Mouse (Mus musculus) embryo, embryonic 10 days (tissue): ENCODE data around the gene Nt5c2.
"Not testable (repeated sequence)": the region's sequence is repeated elsewhere in the genome, so short reads cannot be mapped to it uniquely, and the experiment has no call there.

Source experiments
- DNase-seq: peaks from one replicate; pipeline ENCODE4 v3.0.0-alpha.2; 2015; ENCODE audit warnings: low spot score

Nt5c2 gene

DNA sequence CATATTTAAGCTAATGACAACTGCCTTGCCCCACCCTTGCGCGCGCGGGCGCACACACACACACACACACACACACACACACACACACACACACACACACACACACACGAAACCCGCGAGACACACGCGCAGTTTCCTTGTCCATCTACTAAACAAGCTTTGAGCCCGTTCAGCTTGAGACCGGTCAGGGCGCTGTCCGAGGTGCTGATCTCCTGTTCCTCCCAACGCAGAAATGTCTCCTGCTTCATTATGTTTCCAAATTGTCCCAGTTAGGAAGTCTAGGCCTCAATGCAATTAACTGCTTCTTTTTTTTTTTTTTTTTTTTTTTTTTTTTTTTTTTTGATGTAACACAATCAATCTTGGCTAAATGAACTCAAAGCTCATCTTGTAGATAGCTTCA is 1.5 kb upstream of the Nt5c2 start:
- peak; percentile 95 for DNase-seq

DNA sequence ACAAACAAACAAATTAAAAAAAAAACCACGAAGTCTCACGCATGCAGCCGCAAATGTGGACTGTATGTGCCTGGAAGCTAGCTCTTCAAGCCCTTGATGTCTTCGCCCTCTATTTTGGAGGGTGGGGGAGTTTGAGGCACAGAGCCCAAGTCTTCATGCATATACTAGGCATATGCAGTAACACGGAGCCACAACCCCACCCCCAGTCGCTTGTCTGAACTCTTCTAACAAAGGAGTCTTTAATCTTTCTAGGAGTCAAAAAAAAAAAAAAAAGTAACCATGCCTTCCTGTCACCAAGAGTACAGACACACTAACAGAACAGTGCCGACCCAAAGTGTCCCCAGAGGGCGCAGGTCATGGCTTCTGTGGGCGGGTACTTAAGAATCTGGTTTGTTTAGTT is 1.0 kb upstream of the Nt5c2 start:
- no peak for DNase-seq

GRCm38 (mm10) chr19:47015396-47015795 is 443 bp upstream of the Nt5c2 start:
- no peak for DNase-seq

- DNase-seq = no peak
Measured at GRCm38 (mm10) chr19:47014159-47014446, 850 bp downstream of the Nt5c2 start.

DNA sequence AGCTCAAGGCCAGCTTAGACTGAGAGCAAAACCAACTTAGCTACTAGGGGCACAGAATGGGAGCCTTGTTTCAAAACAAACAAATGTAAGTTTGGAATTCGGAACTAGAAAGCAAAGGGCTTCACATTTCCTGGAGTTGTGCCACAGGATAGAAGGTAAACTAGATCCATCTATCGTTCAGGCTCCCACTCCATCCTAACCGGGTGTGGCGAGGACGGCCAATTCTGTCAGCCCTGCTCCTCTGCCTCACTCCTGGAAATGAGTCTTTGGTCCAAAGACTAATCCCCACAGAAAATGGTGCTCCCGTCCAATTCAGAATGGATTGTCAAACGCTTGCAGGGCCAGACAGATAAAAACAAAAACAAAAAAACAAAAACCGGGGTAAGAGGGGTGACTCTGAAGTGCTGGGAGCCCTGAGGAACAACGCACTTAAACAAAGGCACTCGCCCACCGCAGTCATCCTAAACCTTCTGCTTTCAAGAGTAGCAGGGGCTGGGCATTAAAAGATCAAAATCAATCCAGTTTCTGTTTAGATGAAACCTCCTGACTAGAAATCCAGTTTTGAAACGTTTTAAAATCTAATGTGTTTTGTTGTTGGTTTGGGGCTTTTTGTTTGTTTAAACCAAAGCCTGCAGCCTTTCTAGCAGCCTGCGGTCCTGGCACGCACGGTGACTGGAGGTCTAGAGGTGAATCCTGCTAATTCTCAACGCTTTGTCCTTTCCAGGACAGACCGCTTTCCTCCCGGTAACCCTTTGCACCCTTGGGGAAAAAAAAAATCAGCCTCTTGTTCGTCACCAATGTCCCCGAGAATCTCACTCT is 1.4 kb downstream of the Nt5c2 start:
- DNase-seq = no peak

GRCm38 (mm10) chr19:47012521-47013130 is 2.3 kb downstream of the Nt5c2 start:
- DNase-seq = no peak

DNA sequence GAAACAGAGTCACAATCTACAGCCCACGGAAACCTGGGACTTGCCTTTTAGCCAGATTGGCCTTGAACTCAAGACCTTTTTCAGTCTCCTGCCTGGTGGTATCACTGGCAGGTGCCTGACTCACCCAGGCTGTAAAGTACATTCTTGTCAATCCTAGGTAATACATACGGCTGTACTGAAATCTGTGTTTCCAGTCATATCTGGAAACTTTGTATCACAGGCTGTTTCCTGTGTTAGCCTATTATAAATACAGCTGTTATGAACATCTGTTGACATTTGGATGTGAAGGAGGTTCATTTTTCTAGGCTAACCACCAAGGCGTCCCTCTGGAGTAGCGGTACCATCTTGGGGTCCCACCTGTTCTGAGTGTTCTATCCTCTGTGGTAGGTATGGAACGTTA is 5.0 kb downstream of the Nt5c2 start:
- DNase-seq = no peak

- no peak for DNase-seq
Measured at GRCm38 (mm10) chr19:47009420-47009819, 5.5 kb downstream of the Nt5c2 start.

- peak; percentile 82 for DNase-seq
Measured at GRCm38 (mm10) chr19:47006321-47006720, 8.6 kb downstream of the Nt5c2 start.

- DNase-seq = no peak
Measured at GRCm38 (mm10) chr19:47005873-47006272, 9.1 kb downstream of the Nt5c2 start.

- no peak for DNase-seq
Measured at GRCm38 (mm10) chr19:47003742-47004511, 11.0 kb downstream of the Nt5c2 start.

GRCm38 (mm10) chr19:47000357-47000756 is 14.6 kb downstream of the Nt5c2 start:
- not testable (repeated sequence) for DNase-seq

GRCm38 (mm10) chr19:46999753-47000152 is 15.2 kb downstream of the Nt5c2 start:
- DNase-seq = no peak

- no peak for DNase-seq
Measured at GRCm38 (mm10) chr19:46998953-46999352, 16.0 kb downstream of the Nt5c2 start.

DNA sequence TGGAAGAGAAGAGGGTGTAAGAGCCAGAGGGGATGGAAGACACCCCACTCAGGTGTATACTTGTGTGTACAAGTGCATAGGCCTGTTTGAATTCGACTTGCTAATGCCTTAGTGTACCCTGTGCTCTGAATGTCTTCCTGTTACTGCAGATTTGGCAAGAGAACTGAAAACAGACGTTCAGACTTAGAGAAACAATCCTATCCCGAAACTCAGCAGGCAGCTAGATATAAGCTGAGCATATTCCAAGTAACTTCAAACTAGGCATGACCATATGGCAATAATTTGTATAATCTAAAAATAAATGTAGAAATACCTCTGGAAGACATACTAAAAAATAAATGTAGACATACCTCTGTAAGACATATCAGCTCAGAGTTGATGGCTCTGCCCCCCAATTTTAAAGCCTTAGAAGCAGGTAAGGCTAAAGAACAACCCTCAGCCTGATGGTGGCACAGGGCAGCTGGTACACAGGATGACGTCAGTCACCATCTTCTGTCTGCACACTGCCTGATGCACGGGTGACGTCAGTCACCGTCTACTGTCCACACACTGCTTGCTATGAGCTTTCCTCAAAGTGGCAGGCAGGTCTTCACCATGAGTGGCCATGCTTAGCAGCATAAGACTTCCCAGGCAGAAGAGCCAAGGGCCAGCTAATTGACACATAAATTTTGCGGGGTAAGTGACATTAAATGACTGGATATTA is 16.6 kb downstream of the Nt5c2 start:
- no peak for DNase-seq

- DNase-seq = no peak
Measured at GRCm38 (mm10) chr19:46996095-46996494, 18.9 kb downstream of the Nt5c2 start.

DNA sequence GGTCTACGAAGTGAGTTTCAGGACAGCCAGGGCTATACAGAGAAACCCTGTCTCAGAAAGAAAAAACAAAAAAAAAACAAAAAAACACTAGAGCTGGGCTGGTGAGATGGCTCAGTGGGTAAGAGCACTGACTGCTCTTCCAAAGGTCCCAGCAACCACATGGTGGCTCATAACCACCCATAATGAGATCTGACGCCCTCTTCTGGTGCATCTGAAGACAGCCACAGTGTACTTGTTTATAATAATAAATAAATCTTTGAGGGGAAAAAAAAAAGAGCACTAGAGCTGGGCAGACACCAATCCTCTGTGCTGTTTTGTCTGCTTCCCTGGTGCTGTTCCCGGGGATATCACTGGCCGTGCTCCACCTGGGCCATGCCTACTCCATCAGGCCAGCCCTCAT is 22.6 kb downstream of the Nt5c2 start:
- DNase-seq = not testable (repeated sequence)

GRCm38 (mm10) chr19:46991145-46991544 is 23.8 kb downstream of the Nt5c2 start:
- peak; percentile 86 for DNase-seq

DNA sequence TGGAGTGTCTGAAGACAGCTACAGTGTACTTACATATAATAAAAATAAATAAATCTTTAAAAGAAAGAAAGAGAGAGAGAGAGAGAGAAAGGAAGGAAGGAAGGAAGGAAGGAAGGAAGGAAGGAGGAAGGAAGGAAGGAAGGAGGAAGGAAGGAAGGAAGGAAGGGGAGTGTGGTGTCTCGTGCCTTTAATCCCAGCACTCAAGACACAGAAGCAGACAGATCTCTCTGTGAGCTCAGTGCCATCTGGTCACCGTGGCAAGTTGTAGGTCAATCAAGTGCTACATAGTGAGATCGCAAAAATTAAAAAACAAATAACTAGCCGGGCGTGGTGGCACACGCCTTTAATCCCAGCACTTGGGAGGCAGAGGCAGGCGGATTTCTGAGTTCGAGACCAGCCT is 24.3 kb downstream of the Nt5c2 start:
- not testable (repeated sequence) for DNase-seq

DNA sequence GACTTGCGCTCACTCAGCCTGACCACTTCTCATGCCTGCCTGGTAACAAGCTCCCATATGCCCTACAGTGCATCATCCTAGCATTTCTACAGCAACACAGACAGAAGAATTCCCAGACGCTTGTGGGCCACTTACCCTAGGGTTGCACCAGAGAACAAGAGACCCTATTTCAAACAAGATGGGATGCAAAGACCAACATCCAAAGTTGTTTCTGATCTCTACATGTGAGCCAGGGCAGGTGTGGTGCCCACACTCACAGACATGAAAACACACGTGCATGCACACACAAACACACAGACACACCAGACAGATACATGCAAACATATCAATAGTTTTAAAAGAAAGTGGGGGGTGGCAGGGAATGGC is 24.8 kb downstream of the Nt5c2 start:
- DNase-seq = no peak

DNA sequence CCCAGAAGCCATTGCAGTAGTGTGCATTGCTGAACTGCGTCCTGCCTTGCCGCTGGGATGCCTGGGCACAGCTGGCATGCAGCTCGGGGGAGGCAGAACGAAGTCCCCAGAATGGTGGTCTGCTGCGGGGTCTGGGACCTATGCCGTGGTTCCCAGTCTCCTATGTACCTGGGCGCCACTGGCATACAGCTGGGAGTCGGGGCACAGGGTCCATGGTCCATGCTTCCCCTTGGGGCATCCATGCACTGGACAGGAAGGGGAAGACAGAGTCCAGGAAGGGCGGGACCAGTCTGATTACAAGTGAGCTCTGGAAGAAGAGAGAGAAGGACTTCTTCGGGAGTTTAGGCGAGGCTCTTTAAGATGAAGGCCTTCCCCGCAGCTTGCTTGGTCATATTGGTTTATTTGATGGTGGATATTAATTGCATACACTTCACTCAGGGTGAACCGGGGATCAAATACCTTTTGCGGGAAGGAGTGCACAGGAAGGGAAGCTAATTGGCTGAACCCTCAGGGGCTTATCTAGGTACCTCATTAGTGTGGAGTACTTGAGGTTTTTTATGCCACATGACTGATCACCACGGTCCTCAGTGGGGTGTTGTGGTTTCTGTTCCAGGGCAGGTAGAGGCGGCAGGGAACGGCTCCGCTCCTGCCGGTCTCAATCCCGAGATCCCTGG is 25.3 kb downstream of the Nt5c2 start:
- DNase-seq = no peak
